In the genomic region with DNA sequence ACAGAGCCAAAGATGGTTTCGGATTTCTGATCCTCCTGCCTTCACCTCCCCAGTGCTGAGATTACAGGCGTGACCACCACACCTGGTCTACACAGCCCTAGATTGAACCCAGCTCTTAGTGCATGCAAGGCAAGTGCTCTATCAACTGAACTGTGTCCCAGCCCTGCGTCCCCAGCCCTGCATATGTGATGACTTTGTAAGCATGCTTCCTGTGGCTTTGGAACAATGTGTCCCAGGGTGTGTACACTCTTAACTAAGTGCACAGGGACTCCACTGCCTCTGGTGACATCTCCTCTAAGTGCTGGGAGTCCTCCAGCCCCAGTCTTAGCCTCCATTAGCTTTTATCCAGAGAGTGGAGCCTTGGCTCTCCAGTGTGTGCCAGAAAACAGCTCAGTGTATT, we compare ENCODE assay signal across 23 mouse cellular contexts. TPM values are rescaled to one million over a fixed set of nuclear protein-coding genes. Genes with fewer than 3 reads are reported as not detected.
A peak's percentile ranks its signal among the peaks of the same experiment; 100 is the strongest.
DNase-seq lines count a peak whose midpoint lies in the region; ATAC-seq and TF ChIP-seq lines count a peak whose summit lies in the region.
"Had no signal": no experiment of that assay in that cellular context is flagged by ENCODE, and none has a peak within 500 bp of the region (broad histone marks: within the 10 kb centered on the region; RNA-seq: fewer than 3 reads in every experiment).

No protein-coding gene starts in this region.

- DNase-seq in heart, adult 11 months: peak; percentile 96
- no peak for DNase-seq in heart, postnatal 36 days
- DNase-seq in kidney, adult 2 months: peak; percentile 14
- DNase-seq: adrenal gland, adult 2 months; adrenal gland, postnatal 10 days; adrenal gland, postnatal 25 days; cerebellum, adult 11 months; cerebellum, adult 18-20 months; cerebellum, adult 8-10 months; cerebellum, adult 9-11 months; cerebellum, postnatal 14 days; cerebellum, postnatal 36 days; embryo, embryonic 11 days had no signal

- no peak for TF ChIP-seq POLR2A in kidney, adult 2 months (IDR thresholded peaks at IDR 0.05; ENCODE audit: low read depth, low read length)

- TF ChIP-seq CTCF in kidney, adult 2 months (conservative IDR thresholded peaks at IDR 0.05; ENCODE audit: insufficient read depth, insufficient read length, low read depth, low read length): no peak

- no peak overlapping the region for H3K4me2 ChIP-seq in kidney, embryonic 16.5 days (replicated peaks; ENCODE audit: low read depth, low read length)
- H3K4me2 ChIP-seq: embryonic facial prominence, embryonic 13.5 days; embryonic facial prominence, embryonic 15.5 days; forebrain, embryonic 12.5 days had no signal

- H3K9me3 ChIP-seq in kidney, embryonic 16.5 days (ENCODE audit: low read length): no peaks in the 10 kb centered on the region
- H3K9me3 ChIP-seq: embryonic facial prominence, embryonic 13.5 days; embryonic facial prominence, embryonic 15.5 days; forebrain, embryonic 10.5 days; forebrain, embryonic 12.5 days had no signal

- 74% methylated on average over 3 of the region's 3 CpGs for WGBS in kidney, adult 2 months
- WGBS in kidney, embryonic 16.5 days: 70% methylated on average over 3 of the region's 3 CpGs

- no peak overlapping the region for H3K9ac ChIP-seq in kidney, embryonic 16.5 days (replicated peaks; ENCODE audit: low read length)
- H3K9ac ChIP-seq: embryonic facial prominence, embryonic 13.5 days; embryonic facial prominence, embryonic 15.5 days; forebrain, embryonic 12.5 days had no signal

- no peak for ATAC-seq in kidney, embryonic 16.5 days (ENCODE audit: low FRiP score, low TSS enrichment)
- ATAC-seq: forebrain, embryonic 14.5 days; forebrain, embryonic 16.5 days had no signal

- intact Hi-C loops in heart, postnatal 36 days (cut with DNase I): no loop called here

- H3K4me3 ChIP-seq in kidney, adult 2 months (ENCODE audit: insufficient read depth, low read depth, low read length): no peak overlapping the region
- no peak overlapping the region for H3K4me3 ChIP-seq in kidney, embryonic 16.5 days (ENCODE audit: low read length)
- H3K4me3 ChIP-seq: embryonic facial prominence, embryonic 13.5 days; embryonic facial prominence, embryonic 15.5 days; erythroblast, embryonic 14.5 days; forebrain, embryonic 10.5 days; forebrain, embryonic 12.5 days had no signal

- H3K27me3 ChIP-seq in kidney, adult 2 months (replicated peaks; ENCODE audit: control insufficient read depth, insufficient read depth, low read length): no peaks in the 10 kb centered on the region; the same call in 1 of the 2 replicates
- peaks cover 9% of the 10 kb centered on the region; the same call in 1 of the 2 replicates for H3K27me3 ChIP-seq in kidney, embryonic 16.5 days (ENCODE audit: insufficient read depth, low read length)

- no peak overlapping the region for H3K27ac ChIP-seq in kidney, adult 2 months (ENCODE audit: insufficient read depth, low read depth, low read length)
- H3K27ac ChIP-seq in kidney, embryonic 16.5 days (ENCODE audit: low read length): no peak overlapping the region
- H3K27ac ChIP-seq: embryonic facial prominence, embryonic 13.5 days; embryonic facial prominence, embryonic 15.5 days; forebrain, embryonic 10.5 days; forebrain, embryonic 12.5 days had no signal

- H3K4me1 ChIP-seq in kidney, adult 2 months (ENCODE audit: control insufficient read depth, insufficient read depth, low read length): no peaks in the 10 kb centered on the region
- peaks cover 26% of the 10 kb centered on the region for H3K4me1 ChIP-seq in kidney, embryonic 16.5 days (ENCODE audit: insufficient read depth, low read length)

- no peaks in the 10 kb centered on the region for H3K36me3 ChIP-seq in kidney, adult 2 months (ENCODE audit: control insufficient read depth, insufficient read depth, low read length)
- no peaks in the 10 kb centered on the region for H3K36me3 ChIP-seq in kidney, embryonic 16.5 days (ENCODE audit: insufficient read depth, low read length)
- H3K36me3 ChIP-seq: embryonic facial prominence, embryonic 13.5 days; embryonic facial prominence, embryonic 15.5 days; forebrain, embryonic 12.5 days had no signal

RNA-seq across cellular contexts. Expression of a gene that starts 3.4 kb away (rescaled TPM):
- 10 to 100 TPM; 39.2 to 51.7 TPM for total RNA-seq in heart, postnatal 36 days (2021)
- polyA plus RNA-seq in kidney, adult 2 months (2012; rRNA removed): 2.9 and 4.0 TPM in 2 replicates
- 1.1 and 1.2 TPM in 2 replicates for polyA plus RNA-seq in kidney, embryonic 16.5 days (2015; fragmentation: Nextera tagmentation; extraction: Ambion mirVana)
- polyA plus RNA-seq: C2C12; erythroblast, embryonic 14.5 days had no signal

RNA-seq across cellular contexts. Expression of a gene that starts 47.0 kb away (rescaled TPM):
- total RNA-seq in heart, postnatal 36 days (2021): 10 to 100 TPM; 19.5 to 22.2 TPM
- polyA plus RNA-seq in kidney, adult 2 months (2012; rRNA removed): 8.3 and 11.2 TPM in 2 replicates
- polyA plus RNA-seq in kidney, embryonic 16.5 days (2015; fragmentation: Nextera tagmentation; extraction: Ambion mirVana): 18.4 and 20.6 TPM in 2 replicates
- total RNA-seq: common myeloid progenitor, adult 5-6 weeks had no signal
- polyA plus RNA-seq: erythroblast, embryonic 14.5 days had no signal

Comparison
In these comparisons a context has a peak if more than half of its experiments do, and no peak if none do; other contexts are left out.
1. DNase-seq: peak in heart, adult 11 months (single experiment) and kidney, adult 2 months (single experiment); none in heart, postnatal 36 days (0 of 2).